Mouse (Mus musculus) liver, postnatal 0 days (tissue): ENCODE results near the gene Caln1. TPM values are rescaled to one million over a fixed set of nuclear protein-coding genes. Genes with fewer than 3 reads are reported as not detected.
A peak's percentile ranks its signal among the peaks of the same experiment; 100 is the strongest.

Source experiments
- ATAC-seq: fragments of 200-750 bp; cut with Nextera tagmentation; 2 replicates; pipeline ENCODE4 v1.8.0; 2017; ENCODE audit warnings: mild to moderate bottlenecking, moderate library complexity
- DNase-seq: peaks from one replicate; pipeline ENCODE4 v3.0.0-alpha.2; 2016
- H3K27ac ChIP-seq: fragments of 300-500 bp; sonication (generic); 2 replicates; pipeline ENCODE4 v1.5.1; 2014; ENCODE audit warnings: antibody characterized with exemption, moderate library complexity, mild to moderate bottlenecking, low read depth
- H3K27me3 ChIP-seq: fragments of 300-500 bp; sonication (generic); 2 replicates; pipeline ENCODE4 v1.6.1; 2014; ENCODE audit warnings: low read length, control low read depth, mixed read lengths; ENCODE audit not compliant: insufficient read depth
- H3K36me3 ChIP-seq: fragments of 300-500 bp; sonication (generic); replicated peaks from 2 replicates; pipeline ENCODE4 v1.6.1; 2014; ENCODE audit warnings: mild to moderate bottlenecking, control low read depth, low read length, moderate library complexity, mixed read lengths; ENCODE audit not compliant: insufficient read depth
- H3K4me1 ChIP-seq: fragments of 300-500 bp; sonication (generic); 2 replicates; pipeline ENCODE4 v1.6.1; 2014; ENCODE audit warnings: antibody characterized with exemption, mild to moderate bottlenecking, control low read depth; ENCODE audit not compliant: insufficient read depth
- H3K4me2 ChIP-seq: fragments of 300-500 bp; sonication (generic); 2 replicates; pipeline ENCODE4 v1.6.1; 2014; ENCODE audit warnings: low read depth, mild to moderate bottlenecking, low read length, moderate library complexity, mixed read lengths
- H3K4me3 ChIP-seq: fragments of 300-500 bp; sonication (generic); 2 replicates; pipeline ENCODE4 v1.5.1; 2014; ENCODE audit warnings: low read depth, low read length
- H3K9ac ChIP-seq: fragments of 300-500 bp; sonication (generic); replicated peaks from 2 replicates; pipeline ENCODE4 v1.6.1; 2014; ENCODE audit warnings: mild to moderate bottlenecking, moderate library complexity
- H3K9me3 ChIP-seq: fragments of 300-500 bp; sonication (generic); 2 replicates; pipeline ENCODE4 v1.6.1; 2016; ENCODE audit warnings: mild to moderate bottlenecking, control low read depth, low read length, mixed read lengths
- CTCF ChIP-seq: sonication (generic); IDR thresholded peaks from 2 replicates; pipeline ENCODE4 v1.5.1; 2016; ENCODE audit warnings: antibody characterized with exemption, low read depth
- EP300 ChIP-seq: IDR thresholded peaks from 2 replicates; pipeline ENCODE4 v1.6.1; 2016; ENCODE audit warnings: antibody characterized with exemption, low read depth, mild to moderate bottlenecking
- WGBS: fragments of 180-500 bp; shearing (Covaris S2); extraction: QIAGEN DNeasy Blood & Tissue Kit; methylation state at CpG from one replicate; pipeline ENCODE4 v1.1.7; 2014; ENCODE audit not compliant: insufficient replicate concordance; 5-methylcytosine and 5-hydroxymethylcytosine counted together
- polyA plus RNA-seq: library from polyadenylated mRNA; unstranded; fragments of >200 nt; fragmentation: Nextera tagmentation; extraction: Ambion mirVana; gene quantifications from 2 replicates; pipeline ENCODE4 v1.2.1, GENCODE M21; 2015

The Caln1 gene
- polyA plus RNA-seq, 1 experiment from 2014 or later, result 3.0 TPM

GRCm38 (mm10) chr5:130706202-130706855 lies 337.1 kb downstream of the Caln1 start:
- no peak overlapping the region for H3K4me2 ChIP-seq
- 45% methylated on average over 6 of the region's 6 CpGs for WGBS
- no peak for ATAC-seq

GRCm38 (mm10) chr5:130707755-130708154 lies 338.5 kb downstream of the Caln1 start:
- no peak for ATAC-seq

More at GRCm38 (mm10) chr5:130706202-130706855, 337.1 kb downstream of the Caln1 start:
- Histone ChIP-seq H3K4me3 (no peak overlapping the region), H3K36me3 (no peaks in the 10 kb centered on the region), H3K9me3 (no peaks in the 10 kb centered on the region), H3K27ac (no peak overlapping the region), H3K9ac (no peak overlapping the region), H3K27me3 (no peaks in the 10 kb centered on the region), H3K4me1 (no peaks in the 10 kb centered on the region)
- no peak for TF ChIP-seq CTCF
- TF ChIP-seq EP300, result no peak
- no peak for DNase-seq

GRCm38 (mm10) chr5:130708616-130709015 lies 339.4 kb downstream of the Caln1 start:
- Histone ChIP-seq H3K4me1 (no peaks in the 10 kb centered on the region), H3K9me3 (no peaks in the 10 kb centered on the region), H3K27ac (no peak overlapping the region), H3K36me3 (no peaks in the 10 kb centered on the region), H3K4me2 (no peak overlapping the region), H3K9ac (no peak overlapping the region), H3K27me3 (no peaks in the 10 kb centered on the region), H3K4me3 (no peak overlapping the region)
- 74% methylated on average over 4 of the region's 4 CpGs for WGBS
- ATAC-seq (no peak), DNase-seq (no peak)
- TF ChIP-seq CTCF, result no peak
- no peak for TF ChIP-seq EP300

More at GRCm38 (mm10) chr5:130707755-130708154, 338.5 kb downstream of the Caln1 start:
- TF ChIP-seq EP300, result no peak
- TF ChIP-seq CTCF, result no peak
- H3K4me2 ChIP-seq, result no peak overlapping the region
- no peaks in the 10 kb centered on the region for H3K4me1 ChIP-seq
- no peaks in the 10 kb centered on the region for H3K9me3 ChIP-seq
- DNase-seq, result no peak
- no peaks in the 10 kb centered on the region for H3K27me3 ChIP-seq
- no peak overlapping the region for H3K27ac ChIP-seq
- no peak overlapping the region for H3K9ac ChIP-seq
- H3K4me3 ChIP-seq, result no peak overlapping the region
- 65% methylated on average over 3 of the region's 3 CpGs for WGBS
- no peaks in the 10 kb centered on the region for H3K36me3 ChIP-seq

- Histone ChIP-seq H3K4me3 (no peak overlapping the region), H3K27ac (no peak overlapping the region), H3K36me3 (no peaks in the 10 kb centered on the region), H3K4me2 (no peak overlapping the region), H3K9me3 (no peaks in the 10 kb centered on the region), H3K9ac (no peak overlapping the region), H3K4me1 (no peaks in the 10 kb centered on the region), H3K27me3 (no peaks in the 10 kb centered on the region)
- WGBS, result 76% methylated on average over 2 of the region's 2 CpGs
- DNase-seq, result no peak
- no peak for ATAC-seq
- no peak for TF ChIP-seq EP300
- no peak for TF ChIP-seq CTCF
These were observed 342.4 kb downstream of the Caln1 start for GRCm38 (mm10) chr5:130711643-130712042.

GRCm38 (mm10) chr5:130712281-130712680 lies 343.0 kb downstream of the Caln1 start:
- no peak overlapping the region for H3K4me2 ChIP-seq

GRCm38 (mm10) chr5:130715181-130715580 lies 345.9 kb downstream of the Caln1 start:
- H3K4me3 ChIP-seq, result no peak overlapping the region
- no peaks in the 10 kb centered on the region for H3K9me3 ChIP-seq
- no peaks in the 10 kb centered on the region for H3K27me3 ChIP-seq
- H3K27ac ChIP-seq, result no peak overlapping the region
- H3K36me3 ChIP-seq, result no peaks in the 10 kb centered on the region
- DNase-seq (no peak), ATAC-seq (no peak)
- 77% methylated on average over 4 of the region's 4 CpGs for WGBS
- no peak for TF ChIP-seq CTCF
- TF ChIP-seq EP300, result no peak
- no peak overlapping the region for H3K9ac ChIP-seq
- H3K4me1 ChIP-seq, result no peaks in the 10 kb centered on the region
- H3K4me2 ChIP-seq, result no peak overlapping the region

More at GRCm38 (mm10) chr5:130712281-130712680, 343.0 kb downstream of the Caln1 start:
- Histone ChIP-seq H3K36me3 (no peaks in the 10 kb centered on the region), H3K9ac (no peak overlapping the region), H3K27ac (no peak overlapping the region), H3K4me1 (no peaks in the 10 kb centered on the region), H3K4me3 (no peak overlapping the region), H3K27me3 (no peaks in the 10 kb centered on the region), H3K9me3 (no peaks in the 10 kb centered on the region)
- DNase-seq (no peak), ATAC-seq (no peak)
- 68% methylated on average over 1 of the region's 1 CpGs for whole genome bisulfite sequencing
- TF ChIP-seq EP300, result no peak
- TF ChIP-seq CTCF, result no peak

GRCm38 (mm10) chr5:130718385-130718784 lies 349.1 kb downstream of the Caln1 start:
- H3K27me3 ChIP-seq, result no peaks in the 10 kb centered on the region
- no peak overlapping the region for H3K27ac ChIP-seq
- no peaks in the 10 kb centered on the region for H3K9me3 ChIP-seq
- no peaks in the 10 kb centered on the region for H3K36me3 ChIP-seq
- H3K4me3 ChIP-seq, result no peak overlapping the region
- H3K4me1 ChIP-seq, result no peaks in the 10 kb centered on the region
- peak; percentile 40 for DNase-seq
- 50% methylated on average over 9 of the region's 9 CpGs for WGBS
- TF ChIP-seq EP300, result no peak
- TF ChIP-seq CTCF, result peak; percentile 46
- no peak overlapping the region for H3K4me2 ChIP-seq
- no peak for ATAC-seq
- no peak overlapping the region for H3K9ac ChIP-seq
